Mouse (Mus musculus) embryonic fibroblast, embryonic 13.5 days (primary cell): ENCODE measurements at regions not wholly inside any gene's neighbourhood (a gene's known extent, or its start where the extent isn't known, plus 50 kb on each side); places are given as distances from the start of the nearest gene placed in this dataset.

Experiments
- H3K27ac ChIP-seq: 2 replicates; pipeline ENCODE4 v1.5.1; 2012; ENCODE audit warnings: low read length, control low read depth, inconsistent platforms; ENCODE audit not compliant: insufficient read depth
- H3K4me1 ChIP-seq: 2 replicates; pipeline ENCODE4 v1.6.1; 2011; ENCODE audit warnings: low read length; ENCODE audit not compliant: control insufficient read depth, insufficient read depth
- H3K4me3 ChIP-seq: 2 replicates; pipeline ENCODE4 v1.5.1; 2011; ENCODE audit warnings: mild to moderate bottlenecking, control low read depth, low read length; ENCODE audit not compliant: insufficient read depth
- CTCF ChIP-seq: IDR thresholded peaks from 2 replicates; pipeline ENCODE4 v1.5.1; 2011; ENCODE audit warnings: mild to moderate bottlenecking, control low read depth, low read length, moderate library complexity, borderline replicate concordance; ENCODE audit not compliant: insufficient read depth
- POLR2A ChIP-seq: IDR thresholded peaks from 2 replicates; pipeline ENCODE4 v1.6.1; 2011; ENCODE audit warnings: low read depth, mild to moderate bottlenecking, control low read depth, low read length, moderate library complexity

GRCm38 (mm10) chr14:25127544-25128159 is 331.3 kb upstream of the Zmiz1 start:
- H3K4me3 ChIP-seq = no peak overlapping the region
- H3K27ac ChIP-seq = no peak overlapping the region
- TF ChIP-seq CTCF (no peak), POLR2A (no peak)
- H3K4me1 ChIP-seq = no peaks in the 10 kb centered on the region

GRCm38 (mm10) chr14:25128160-25128547 is 330.8 kb upstream of the Zmiz1 start:
- Histone ChIP-seq H3K4me1 (no peaks in the 10 kb centered on the region), H3K27ac (no peak overlapping the region), H3K4me3 (no peak overlapping the region)
- TF ChIP-seq CTCF (no peak), POLR2A (no peak)

GRCm38 (mm10) chr14:25135371-25135770 is 323.6 kb upstream of the Zmiz1 start:
- TF ChIP-seq CTCF (no peak), POLR2A (no peak)
- Histone ChIP-seq H3K4me3 (no peak overlapping the region), H3K4me1 (no peaks in the 10 kb centered on the region), H3K27ac (no peak overlapping the region)

DNA sequence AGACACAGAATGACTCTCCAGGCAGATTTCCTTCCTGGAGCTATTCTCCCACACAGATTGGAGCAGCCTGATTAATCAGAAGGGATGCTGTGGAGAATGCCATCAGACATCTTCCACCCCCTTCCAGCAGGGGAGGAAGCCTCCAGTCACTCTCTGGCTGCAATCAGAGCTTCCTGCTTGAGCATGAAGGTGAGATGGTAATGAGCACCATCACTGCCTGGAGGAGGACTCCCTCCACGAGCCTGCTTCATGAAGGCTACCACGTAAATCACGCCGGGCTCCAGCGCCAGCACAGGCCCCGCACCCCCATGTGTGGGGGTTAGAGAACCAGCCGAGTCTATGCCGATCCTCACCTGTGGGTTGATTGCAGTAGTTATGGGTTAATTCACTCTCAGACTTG is 321.7 kb upstream of the Zmiz1 start:
- no peak overlapping the region for H3K4me3 ChIP-seq
- H3K4me1 ChIP-seq = no peaks in the 10 kb centered on the region
- TF ChIP-seq POLR2A (no peak), CTCF (no peak)
- no peak overlapping the region for H3K27ac ChIP-seq

GRCm38 (mm10) chr14:25138485-25138884 is 320.5 kb upstream of the Zmiz1 start:
- H3K4me3 ChIP-seq = no peak overlapping the region
- no peak overlapping the region for H3K27ac ChIP-seq
- H3K4me1 ChIP-seq = no peaks in the 10 kb centered on the region
- no peak for TF ChIP-seq CTCF
- TF ChIP-seq POLR2A = no peak

DNA sequence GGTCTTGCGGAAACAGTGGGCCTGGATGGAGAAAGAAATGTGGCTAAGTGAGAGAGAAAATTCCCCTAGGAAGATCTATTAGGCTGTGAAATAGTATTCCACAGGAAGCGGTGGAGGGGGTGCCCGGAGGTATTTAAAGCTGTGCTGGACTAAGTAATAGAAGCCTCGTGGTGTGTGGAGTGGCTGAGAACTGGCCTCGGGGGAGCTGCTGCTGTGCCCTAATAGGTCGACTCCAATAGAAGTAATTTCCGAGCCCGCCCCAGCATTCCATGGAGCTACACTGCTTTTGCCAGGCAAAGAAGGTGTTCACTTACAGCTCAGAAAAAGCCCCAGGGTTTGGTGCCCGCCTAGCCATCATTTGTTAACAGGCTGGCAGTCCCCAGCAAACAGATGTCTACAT is 317.1 kb upstream of the Zmiz1 start:
- H3K27ac ChIP-seq = peak overlapping the region; percentile 14; the same call in 1 of the 2 replicates

GRCm38 (mm10) chr14:25143051-25143450 is 315.9 kb upstream of the Zmiz1 start:
- no peak overlapping the region for H3K4me3 ChIP-seq
- TF ChIP-seq POLR2A (no peak), CTCF (no peak)

More for the DNA sequence above, 317.1 kb upstream of the Zmiz1 start:
- Histone ChIP-seq H3K4me3 (no peak overlapping the region), H3K4me1 (no peaks in the 10 kb centered on the region)
- TF ChIP-seq POLR2A = no peak
- no peak for TF ChIP-seq CTCF

GRCm38 (mm10) chr14:25147731-25148130 is 311.3 kb upstream of the Zmiz1 start:
- Histone ChIP-seq H3K4me3 (no peak overlapping the region), H3K4me1 (no peaks in the 10 kb centered on the region), H3K27ac (no peak overlapping the region)
- TF ChIP-seq CTCF = no peak
- TF ChIP-seq POLR2A = no peak

More at GRCm38 (mm10) chr14:25143051-25143450, 315.9 kb upstream of the Zmiz1 start:
- H3K4me1 ChIP-seq = no peaks in the 10 kb centered on the region
- H3K27ac ChIP-seq = no peak overlapping the region

DNA sequence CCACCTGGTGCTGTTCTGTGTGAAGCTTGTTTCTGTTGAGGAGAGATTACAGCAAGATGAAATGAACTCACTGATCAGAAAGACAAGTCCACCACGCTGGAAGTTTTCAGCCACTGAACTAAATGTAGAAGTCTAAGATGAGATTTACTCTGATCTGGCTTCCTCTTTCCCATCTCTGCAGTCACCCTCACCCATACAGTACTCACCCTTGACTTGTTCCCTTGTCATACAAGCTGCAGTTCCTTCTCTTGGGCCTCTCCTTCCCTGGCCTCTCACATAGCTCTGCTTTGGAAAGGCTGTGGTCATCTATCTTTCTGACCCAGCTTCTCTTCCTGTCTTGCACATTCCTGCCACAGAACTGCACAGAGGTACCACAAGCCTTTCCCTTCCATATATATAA is 308.0 kb upstream of the Zmiz1 start:
- Histone ChIP-seq H3K4me1 (no peaks in the 10 kb centered on the region; the same call in 1 of the 2 replicates), H3K4me3 (no peak overlapping the region), H3K27ac (no peak overlapping the region)
- TF ChIP-seq POLR2A (no peak), CTCF (no peak)

DNA sequence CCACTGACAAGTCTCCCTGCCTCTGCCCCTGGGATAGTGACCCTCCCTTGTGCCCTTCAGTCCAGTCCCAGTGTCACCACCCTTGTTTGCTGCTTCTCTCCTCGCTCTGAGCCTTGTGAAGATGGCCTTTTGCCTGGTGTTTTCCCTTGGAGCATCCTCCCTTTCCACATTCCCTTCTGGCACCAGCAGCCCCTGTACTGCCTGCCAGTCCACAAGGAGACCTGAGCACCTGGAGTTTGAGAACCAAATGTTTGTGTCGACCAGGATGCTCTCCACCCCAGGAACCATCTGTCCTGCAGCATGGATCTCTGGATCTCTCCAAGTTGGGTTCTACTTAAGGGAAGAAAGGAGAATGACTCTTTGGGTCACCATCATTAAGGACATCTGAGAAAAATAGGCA is 307.5 kb upstream of the Zmiz1 start:
- H3K4me1 ChIP-seq = no peaks in the 10 kb centered on the region; the same call in 1 of the 2 replicates
- no peak overlapping the region for H3K4me3 ChIP-seq
- H3K27ac ChIP-seq = no peak overlapping the region
- TF ChIP-seq POLR2A (no peak), CTCF (no peak)
